Mouse (Mus musculus): Measurements from ENCODE around the gene Ap1b1. TPM values are rescaled to one million over a fixed set of nuclear protein-coding genes. Genes with fewer than 3 reads are reported as not detected.
"Not testable (repeated sequence)": the region's sequence is repeated elsewhere in the genome, so short reads cannot be mapped to it uniquely, and the experiment has no call there.

Ap1b1 gene
- polyA plus RNA-seq, 2 experiments from 2014 or later, result 43.6 to 77.5 TPM

- ATAC-seq, result no peak
Measured at GRCm38 (mm10) chr11:5062860-5063505, 76.4 kb downstream of the Ap1b1 start.

DNA sequence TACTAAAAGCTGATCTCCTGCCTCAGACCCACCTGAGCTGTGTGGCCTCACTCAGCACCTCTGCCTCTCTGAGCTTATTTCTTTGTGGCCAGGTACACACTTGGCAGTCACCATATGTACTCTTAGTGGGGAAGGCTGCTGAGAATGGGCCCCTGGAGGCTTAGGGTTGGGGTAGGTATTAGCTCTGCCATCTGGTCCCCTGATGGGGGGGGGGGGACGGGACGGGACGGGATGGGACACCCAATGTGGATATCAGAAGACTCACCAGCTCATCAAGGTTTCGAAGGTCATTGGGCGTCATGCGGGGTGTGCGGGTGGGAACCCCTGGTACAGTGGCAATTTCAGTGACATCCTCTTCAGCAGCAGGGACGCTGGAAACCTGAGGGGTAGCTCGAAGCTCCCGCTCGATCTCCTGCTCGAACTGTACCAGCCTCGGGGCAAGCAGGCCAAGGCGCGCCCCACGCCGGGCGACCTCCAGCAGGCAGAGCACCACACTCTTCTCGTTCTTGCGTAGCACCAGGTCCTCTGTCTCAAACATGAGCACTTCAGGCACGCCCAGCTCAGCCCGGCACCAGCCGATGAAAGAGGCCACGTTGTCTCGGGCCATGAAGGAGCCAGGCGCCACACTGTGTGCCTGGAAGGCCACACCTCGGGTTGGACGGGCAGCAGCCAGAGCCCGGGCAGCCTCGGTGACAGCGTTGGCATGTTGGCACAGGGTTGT, 77.1 kb downstream of the Ap1b1 start:
- ATAC-seq, result no peak

- ATAC-seq, result no peak
Measured at GRCm38 (mm10) chr11:5064282-5065055, 77.8 kb downstream of the Ap1b1 start.

DNA sequence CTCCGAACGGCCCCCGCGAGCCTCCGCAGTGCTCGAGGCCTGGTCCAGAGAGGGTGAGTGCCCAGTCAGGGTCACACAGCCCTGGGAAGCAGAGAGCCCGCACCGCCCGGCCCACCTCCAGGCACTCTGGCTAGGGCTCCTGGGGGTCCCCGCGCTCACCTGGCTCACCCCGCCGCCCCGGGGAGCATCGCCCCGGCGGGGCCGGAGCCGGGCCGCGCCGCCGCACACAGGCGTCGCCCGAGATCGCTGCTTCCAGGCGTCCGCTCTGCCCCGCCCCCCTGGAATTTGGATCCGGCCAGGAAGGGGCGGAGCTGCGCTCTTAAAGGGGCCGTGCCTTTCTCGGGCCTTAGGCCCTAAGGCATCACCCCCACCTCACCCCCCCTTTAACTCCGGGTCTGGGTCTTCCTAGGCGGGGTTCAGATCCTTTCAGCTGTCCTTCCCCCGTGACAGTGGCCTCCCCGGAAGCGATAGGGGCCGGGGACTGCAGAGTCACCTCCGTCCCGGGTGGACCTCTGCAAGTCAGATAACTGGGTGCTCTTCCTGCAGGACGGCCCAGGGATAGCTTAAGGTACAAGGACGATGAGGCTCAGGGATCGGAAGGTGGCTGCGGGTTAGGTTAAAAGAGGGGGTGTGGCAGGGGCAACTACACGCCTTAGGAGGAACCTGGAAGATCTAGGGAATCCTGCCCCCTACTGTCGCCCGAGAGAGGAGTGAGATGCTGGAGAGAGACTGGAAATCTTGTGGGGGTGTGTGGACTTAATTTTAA, 78.6 kb downstream of the Ap1b1 start, which contains the start of gene Gas2l1:
Gene Gas2l1 (minus strand): TSS at position 272 of the 766 bp plus-strand sequence.
- ATAC-seq, result peak; percentile 38

DNA sequence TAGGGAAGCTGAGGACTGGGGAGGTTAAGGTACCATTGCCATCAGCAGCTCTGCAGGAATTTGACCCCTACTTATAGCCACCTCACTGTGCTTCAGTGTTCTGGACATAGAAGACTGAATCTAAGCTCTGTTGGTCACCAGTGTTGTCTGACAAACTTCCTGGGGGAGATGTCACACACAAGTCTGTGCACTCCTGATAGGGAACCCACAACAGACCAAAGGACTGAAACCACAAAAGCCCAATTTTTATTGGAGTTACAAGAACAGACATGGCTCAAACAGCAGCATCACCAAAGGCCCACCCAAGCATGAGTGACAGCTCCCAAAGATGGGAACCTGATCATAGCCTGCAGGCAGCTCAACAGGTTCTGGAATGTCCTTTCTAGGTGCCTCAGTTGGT, 80.4 kb downstream of the Ap1b1 start:
- no peak for ATAC-seq

- no peak for ATAC-seq
Measured at GRCm38 (mm10) chr11:5068126-5068971, 81.7 kb downstream of the Ap1b1 start.

DNA sequence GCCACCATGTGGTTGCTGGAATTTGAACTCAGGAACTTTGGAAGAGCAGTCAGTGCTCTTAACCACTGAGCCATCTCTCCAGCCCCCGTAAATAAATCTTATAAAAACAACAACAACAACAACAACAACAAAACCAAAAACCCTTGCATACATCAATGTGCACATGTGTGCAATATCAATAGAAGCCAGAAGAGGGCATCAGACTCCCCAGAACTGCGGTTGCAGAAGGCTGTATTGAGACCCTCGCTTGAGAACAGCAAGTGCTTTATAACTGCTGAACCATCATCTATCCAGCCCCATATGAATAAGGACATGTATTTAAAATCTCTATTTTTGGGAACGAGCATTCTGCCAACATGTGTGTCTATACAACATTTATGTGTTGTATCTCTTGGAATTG, 88.3 kb downstream of the Ap1b1 start:
- no peak for ATAC-seq

GRCm38 (mm10) chr11:5075760-5076159, 89.1 kb downstream of the Ap1b1 start:
- ATAC-seq, result no peak

GRCm38 (mm10) chr11:5076843-5077242, 90.2 kb downstream of the Ap1b1 start:
- not testable (repeated sequence) for ATAC-seq

GRCm38 (mm10) chr11:5089147-5089546, 102.5 kb downstream of the Ap1b1 start:
- no peak for ATAC-seq

DNA sequence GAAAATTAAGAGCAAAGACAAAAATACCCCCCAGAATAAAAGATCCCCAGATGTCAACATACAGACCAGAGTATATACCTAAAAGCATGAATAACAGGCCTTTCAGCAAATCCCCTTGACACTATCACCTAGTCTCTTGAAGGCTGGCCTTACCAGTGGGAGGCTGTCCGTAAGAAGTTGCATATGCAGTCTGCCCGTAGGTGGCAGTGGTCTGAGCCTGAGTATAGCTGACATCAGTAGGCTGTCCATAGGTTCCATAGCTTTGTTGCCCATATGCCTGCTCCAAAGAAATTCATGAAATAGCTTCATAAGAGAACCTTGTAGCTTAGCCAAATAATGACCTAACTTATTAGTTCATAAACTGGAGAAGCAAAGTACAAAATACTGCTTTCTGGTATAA, 105.1 kb downstream of the Ap1b1 start:
- ATAC-seq, result no peak

Other genes with a start within 250 kb of the Ap1b1 start
- under 1 TPM in 1 of 2 experiments, not detected in 1; 0.24 TPM for gene Cabp7, start 240.0 kb upstream of the Ap1b1 start, polyA plus RNA-seq (2017; shearing (Covaris generic))
- 10 to 100 TPM; 19.2 to 24.2 TPM for gene Nf2, start 137.3 kb upstream of the Ap1b1 start, polyA plus RNA-seq (2017; shearing (Covaris generic))
- gene Nipsnap1, start 112.9 kb upstream of the Ap1b1 start, polyA plus RNA-seq (2017; shearing (Covaris generic)), result 10 to 100 TPM; 50.0 to 62.7 TPM
- 10 to 100 TPM; 38.7 to 48.5 TPM for gene Thoc5, start 91.5 kb upstream of the Ap1b1 start, polyA plus RNA-seq (2017; shearing (Covaris generic))
- gene Nefh, start 38.8 kb upstream of the Ap1b1 start, polyA plus RNA-seq (2017; shearing (Covaris generic)), result 1 to 10 TPM; 6.6 to 6.9 TPM
- gene Rasl10a, start 71.3 kb downstream of the Ap1b1 start, polyA plus RNA-seq (2017; shearing (Covaris generic)), result not detected
- gene Gas2l1, start 78.5 kb downstream of the Ap1b1 start, polyA plus RNA-seq (2017; shearing (Covaris generic)), result under 1 TPM; 0.35 to 0.71 TPM
- gene Rhbdd3, start 112.1 kb downstream of the Ap1b1 start, polyA plus RNA-seq (2017; shearing (Covaris generic)), result 1 to 10 TPM; 2.7 to 3.7 TPM
- gene Ewsr1, start 112.4 kb downstream of the Ap1b1 start, polyA plus RNA-seq (2017; shearing (Covaris generic)), result 100 to 1,000 TPM; 160 to 163 TPM
- under 1 TPM in 1 of 2 experiments, not detected in 1; 0.22 TPM for gene Emid1, start 165.4 kb downstream of the Ap1b1 start, polyA plus RNA-seq (2017; shearing (Covaris generic))